Mouse (Mus musculus) frontal cortex, postnatal 36 days (tissue): ENCODE measurements around the gene Psmc3ip.
A peak's percentile ranks its signal among the peaks of the same experiment; 100 is the strongest.

Source experiments
- DNase-seq, 2 experiments: peaks; one replicate each; pipeline ENCODE4 v3.0.0; 2022; ENCODE audit warnings: low spot score in 2 of 2

Psmc3ip gene

GRCm38 (mm10) chr11:101079746-101080145 is 15.5 kb downstream of the Psmc3ip start:
- no peak for DNase-seq

GRCm38 (mm10) chr11:101078121-101078520 is 17.1 kb downstream of the Psmc3ip start, which contains the start of gene Hsd17b1:
TSS of gene Hsd17b1 (plus strand) at chr11:101078411.
- no peak for DNase-seq

GRCm38 (mm10) chr11:101071810-101072428 is 23.3 kb downstream of the Psmc3ip start:
- DNase-seq = no peak

- DNase-seq = no peak
These were observed 24.2 kb downstream of the Psmc3ip start for GRCm38 (mm10) chr11:101070987-101071386.

GRCm38 (mm10) chr11:101070189-101070527 is 25.1 kb downstream of the Psmc3ip start:
- no peak for DNase-seq

- peak; percentile 92 to 96 for DNase-seq
These were observed 25.6 kb downstream of the Psmc3ip start, which contains the start of gene Naglu for GRCm38 (mm10) chr11:101069391-101070188. TSS of gene Naglu (plus strand) at chr11:101070012.

- peak; percentile 74 to 83 for DNase-seq
These were observed 28.5 kb downstream of the Psmc3ip start for GRCm38 (mm10) chr11:101066549-101067412.

- no peak for DNase-seq
These were observed 30.2 kb downstream of the Psmc3ip start for GRCm38 (mm10) chr11:101065002-101065401.

- DNase-seq = no peak
These were observed 30.8 kb downstream of the Psmc3ip start for GRCm38 (mm10) chr11:101064462-101064861.

- peak in 1 of 2 experiments; percentile 51 for DNase-seq
These were observed 31.4 kb downstream of the Psmc3ip start for GRCm38 (mm10) chr11:101063676-101064327.

- no peak for DNase-seq
These were observed 32.1 kb downstream of the Psmc3ip start for GRCm38 (mm10) chr11:101062971-101063675.

- DNase-seq = no peak
These were observed 32.9 kb downstream of the Psmc3ip start for GRCm38 (mm10) chr11:101062165-101062884.

GRCm38 (mm10) chr11:101061049-101061448 is 34.2 kb downstream of the Psmc3ip start:
- DNase-seq = no peak

- DNase-seq = peak; percentile 58 to 59
These were observed 35.1 kb downstream of the Psmc3ip start for GRCm38 (mm10) chr11:101060126-101060525.

GRCm38 (mm10) chr11:101059473-101059872 is 35.8 kb downstream of the Psmc3ip start:
- DNase-seq = no peak

GRCm38 (mm10) chr11:101058726-101059125 is 36.5 kb downstream of the Psmc3ip start:
- no peak for DNase-seq

GRCm38 (mm10) chr11:101057860-101058259 is 37.4 kb downstream of the Psmc3ip start:
- DNase-seq = peak; percentile 83 to 85

GRCm38 (mm10) chr11:101056885-101057284 is 38.4 kb downstream of the Psmc3ip start:
- DNase-seq = no peak

GRCm38 (mm10) chr11:101055418-101055817 is 39.8 kb downstream of the Psmc3ip start:
- no peak for DNase-seq

GRCm38 (mm10) chr11:101053974-101054373 is 41.3 kb downstream of the Psmc3ip start:
- no peak for DNase-seq
